ENCODE assay signal across 18 mouse cellular contexts in genomic region chr3:100501899-100502298, GRCm38 (mm10). TPM values are rescaled to one million over a fixed set of nuclear protein-coding genes. Genes with fewer than 3 reads are reported as not detected.
A peak's percentile ranks its signal among the peaks of the same experiment; 100 is the strongest.
DNase-seq lines count a peak whose midpoint lies in the region; ATAC-seq and TF ChIP-seq lines count a peak whose summit lies in the region.
"Had no signal": no experiment of that assay in that cellular context is flagged by ENCODE, and none has a peak within 500 bp of the region (broad histone marks: within the 10 kb centered on the region; RNA-seq: fewer than 3 reads in every experiment).

No protein-coding gene starts in this region.

- H3K4me3 ChIP-seq in midbrain, embryonic 11.5 days (ENCODE audit: low read depth, low read length): no peak overlapping the region
- no peak overlapping the region for H3K4me3 ChIP-seq in midbrain, embryonic 14.5 days (replicated peaks; ENCODE audit: low read depth, low read length)
- H3K4me3 ChIP-seq in bone marrow, adult 2 months (replicated peaks; ENCODE audit: control insufficient read depth, low read depth, low read length): no peak overlapping the region
- H3K4me3 ChIP-seq: embryonic facial prominence, embryonic 12.5 days; forebrain, embryonic 15.5 days; heart, embryonic 10.5 days; hindbrain, embryonic 13.5 days had no signal

- H3K36me3 ChIP-seq in midbrain, embryonic 11.5 days (ENCODE audit: control insufficient read depth, insufficient read depth, low read length): no peaks in the 10 kb centered on the region
- H3K36me3 ChIP-seq in midbrain, embryonic 14.5 days (ENCODE audit: control insufficient read depth, insufficient read depth, low read length): no peaks in the 10 kb centered on the region
- H3K36me3 ChIP-seq: embryonic facial prominence, embryonic 12.5 days; forebrain, embryonic 15.5 days; heart, embryonic 10.5 days; hindbrain, embryonic 13.5 days had no signal

- H3K27ac ChIP-seq in midbrain, embryonic 11.5 days (ENCODE audit: low read depth, low read length): no peak overlapping the region
- no peak overlapping the region for H3K27ac ChIP-seq in midbrain, embryonic 14.5 days (replicated peaks; ENCODE audit: low read depth, low read length)
- peak overlapping the region; percentile 36; the same call in 1 of the 2 replicates for H3K27ac ChIP-seq in bone marrow, adult 2 months (ENCODE audit: control insufficient read depth, insufficient read depth, low read depth, low read length, poor library complexity)
- H3K27ac ChIP-seq: embryonic facial prominence, embryonic 12.5 days; forebrain, embryonic 15.5 days; heart, embryonic 10.5 days; hindbrain, embryonic 13.5 days had no signal

- TF ChIP-seq CTCF in bone marrow, adult 2 months (IDR thresholded peaks at IDR 0.05; ENCODE audit: control insufficient read depth, insufficient read depth, low read length): no peak

- no peak overlapping the region for H3K4me2 ChIP-seq in midbrain, embryonic 11.5 days
- no peak overlapping the region for H3K4me2 ChIP-seq in midbrain, embryonic 14.5 days (ENCODE audit: low read length)
- H3K4me2 ChIP-seq: embryonic facial prominence, embryonic 12.5 days; forebrain, embryonic 15.5 days; hindbrain, embryonic 13.5 days had no signal

- no peak for ATAC-seq in midbrain, embryonic 11.5 days (ENCODE audit: low FRiP score)
- ATAC-seq in midbrain, embryonic 14.5 days (ENCODE audit: low FRiP score, low TSS enrichment): no peak
- peak; percentile 5 for ATAC-seq in inflammation-experienced regulatory T-cells, adult 6 months
- ATAC-seq: forebrain, embryonic 15.5 days had no signal

- TF ChIP-seq POLR2A in bone marrow, adult 2 months (IDR thresholded peaks at IDR 0.05; ENCODE audit: borderline replicate concordance, control insufficient read depth, low read depth, low read length): no peak

- no peaks in the 10 kb centered on the region for H3K27me3 ChIP-seq in midbrain, embryonic 11.5 days (ENCODE audit: control insufficient read depth, insufficient read depth, low read length)
- no peaks in the 10 kb centered on the region for H3K27me3 ChIP-seq in midbrain, embryonic 14.5 days (ENCODE audit: control insufficient read depth, insufficient read depth, low read length)
- H3K27me3 ChIP-seq: embryonic facial prominence, embryonic 12.5 days; forebrain, embryonic 15.5 days; hindbrain, embryonic 13.5 days had no signal

- peak; percentile 69 for DNase-seq in midbrain, embryonic 11.5 days (ENCODE audit: low spot score, missing footprints)
- no peak for DNase-seq in midbrain, embryonic 14.5 days
- no peak for DNase-seq in ovary, postnatal 36 days (ENCODE audit: low spot score)
- no peak for DNase-seq in urinary bladder, postnatal 36 days (ENCODE audit: low spot score in 2 of 2)
- DNase-seq: adrenal gland, adult 2 months; adrenal gland, postnatal 25 days; cerebellum, adult 2 months; cerebellum, postnatal 14 days; gastrocnemius, postnatal 36 days; heart, adult 18-20 months; heart, postnatal 10 days; heart, postnatal 4 days had no signal

- H3K9me3 ChIP-seq in midbrain, embryonic 11.5 days (ENCODE audit: control insufficient read depth, low read length): no peaks in the 10 kb centered on the region
- no peaks in the 10 kb centered on the region for H3K9me3 ChIP-seq in midbrain, embryonic 14.5 days (ENCODE audit: control insufficient read depth, low read length)
- H3K9me3 ChIP-seq: forebrain, embryonic 15.5 days had no signal

- no peak overlapping the region for H3K9ac ChIP-seq in midbrain, embryonic 11.5 days (ENCODE audit: low read length)
- H3K9ac ChIP-seq in midbrain, embryonic 14.5 days (replicated peaks; ENCODE audit: low read length): no peak overlapping the region
- H3K9ac ChIP-seq: embryonic facial prominence, embryonic 12.5 days; forebrain, embryonic 15.5 days; hindbrain, embryonic 13.5 days had no signal

- no peaks in the 10 kb centered on the region for H3K4me1 ChIP-seq in midbrain, embryonic 11.5 days (ENCODE audit: control insufficient read depth, insufficient read depth, low read length)
- no peaks in the 10 kb centered on the region for H3K4me1 ChIP-seq in midbrain, embryonic 14.5 days (ENCODE audit: control insufficient read depth, insufficient read depth, low read length)
- H3K4me1 ChIP-seq in bone marrow, adult 2 months (ENCODE audit: control insufficient read depth, insufficient read depth, low read length): peaks cover 2% of the 10 kb centered on the region; the same call in 1 of the 2 replicates
- H3K4me1 ChIP-seq: forebrain, embryonic 15.5 days; heart, embryonic 10.5 days; hindbrain, embryonic 13.5 days had no signal

RNA-seq across cellular contexts. Expression of gene Tent5c, which starts 12.8 kb away (rescaled TPM):
- 3.3 and 3.6 TPM in 2 replicates for polyA plus RNA-seq in midbrain, embryonic 11.5 days (2014; fragmentation: Nextera tagmentation; extraction: Ambion mirVana)
- 0.98 and 3.2 TPM in 2 replicates for polyA plus RNA-seq in midbrain, embryonic 14.5 days (2014; fragmentation: Nextera tagmentation; extraction: Ambion mirVana)
- polyA plus RNA-seq in bone marrow, adult 2 months (2011; ENCODE audit: insufficient read depth, insufficient read length, low replicate concordance, missing spikeins): 151 and 236 TPM in 2 replicates
- polyA plus RNA-seq in inflammation-experienced regulatory T-cells, adult 6 months (2017; shearing (Covaris generic)): 10 to 100 TPM; 17.9 to 43.9 (median 38.3) TPM
